Mouse (Mus musculus): ENCODE data around the gene Lss. TPM values are rescaled to one million over a fixed set of nuclear protein-coding genes. Genes with fewer than 3 reads are reported as not detected.

The Lss gene
- polyA plus RNA-seq, 1 experiment from 2014 or later: 56.7 TPM

GRCm38 (mm10) chr10:76535526-76535925 is 4.1 kb downstream of the Lss start:
- WGBS: 96% methylated on average over 7 of the region's 7 CpGs
- H3K36me3 ChIP-seq: peaks cover 78% of the 10 kb centered on the region

GRCm38 (mm10) chr10:76537619-76538018 is 6.2 kb downstream of the Lss start:
- no peak for DNase-seq (ENCODE audit: low spot score)
- Histone ChIP-seq H3K9me3 (replicated peaks) (no peaks in the 10 kb centered on the region), H3K27me3 (ENCODE audit: low read depth, poor library complexity, severe bottlenecking) (no peaks in the 10 kb centered on the region), H3K27ac (replicated peaks) (no peak overlapping the region), H3K36me3 (peaks cover 99% of the 10 kb centered on the region), H3K4me3 (no peak overlapping the region), H3K4me1 (peaks cover 12% of the 10 kb centered on the region)
- 92% methylated on average over 9 of the region's 9 CpGs for WGBS

More at GRCm38 (mm10) chr10:76535526-76535925, 4.1 kb downstream of the Lss start:
- DNase-seq (ENCODE audit: low spot score): no peak
- H3K9me3 ChIP-seq (replicated peaks): no peaks in the 10 kb centered on the region
- H3K27ac ChIP-seq (replicated peaks): no peak overlapping the region
- no peaks in the 10 kb centered on the region for H3K27me3 ChIP-seq (ENCODE audit: low read depth, poor library complexity, severe bottlenecking)
- peaks cover 33% of the 10 kb centered on the region for H3K4me1 ChIP-seq
- no peak overlapping the region for H3K4me3 ChIP-seq

GRCm38 (mm10) chr10:76541336-76542085 is 10.1 kb downstream of the Lss start:
- Histone ChIP-seq H3K27me3 (ENCODE audit: low read depth, poor library complexity, severe bottlenecking) (no peaks in the 10 kb centered on the region), H3K36me3 (peaks cover 100% of the 10 kb centered on the region), H3K27ac (replicated peaks) (no peak overlapping the region), H3K4me3 (no peak overlapping the region), H3K9me3 (replicated peaks) (no peaks in the 10 kb centered on the region), H3K4me1 (no peaks in the 10 kb centered on the region)
- 92% methylated on average over 11 of the region's 11 CpGs for WGBS
- DNase-seq (ENCODE audit: low spot score): no peak

GRCm38 (mm10) chr10:76542636-76543375 is 11.4 kb downstream of the Lss start:
- Histone ChIP-seq H3K4me1 (no peaks in the 10 kb centered on the region), H3K4me3 (no peak overlapping the region), H3K27me3 (ENCODE audit: low read depth, poor library complexity, severe bottlenecking) (no peaks in the 10 kb centered on the region), H3K36me3 (peaks cover 100% of the 10 kb centered on the region), H3K27ac (replicated peaks) (no peak overlapping the region), H3K9me3 (replicated peaks) (no peaks in the 10 kb centered on the region)
- WGBS: 94% methylated on average over 10 of the region's 10 CpGs
- no peak for DNase-seq (ENCODE audit: low spot score)

- WGBS: 94% methylated on average over 8 of the region's 8 CpGs
- H3K27ac ChIP-seq (replicated peaks): no peak overlapping the region
- no peak for DNase-seq (ENCODE audit: low spot score)
- no peaks in the 10 kb centered on the region for H3K4me1 ChIP-seq
- H3K27me3 ChIP-seq (ENCODE audit: low read depth, poor library complexity, severe bottlenecking): no peaks in the 10 kb centered on the region
- no peaks in the 10 kb centered on the region for H3K9me3 ChIP-seq (replicated peaks)
- peaks cover 100% of the 10 kb centered on the region for H3K36me3 ChIP-seq
- no peak overlapping the region for H3K4me3 ChIP-seq
Observed at GRCm38 (mm10) chr10:76546566-76546965, 15.2 kb downstream of the Lss start.

- Histone ChIP-seq H3K4me3 (no peak overlapping the region), H3K27me3 (ENCODE audit: low read depth, poor library complexity, severe bottlenecking) (no peaks in the 10 kb centered on the region), H3K4me1 (no peaks in the 10 kb centered on the region), H3K27ac (replicated peaks) (no peak overlapping the region), H3K9me3 (replicated peaks) (no peaks in the 10 kb centered on the region), H3K36me3 (peaks cover 100% of the 10 kb centered on the region)
- no peak for DNase-seq (ENCODE audit: low spot score)
- 95% methylated on average over 8 of the region's 8 CpGs for WGBS
Observed at GRCm38 (mm10) chr10:76548218-76548617, 16.8 kb downstream of the Lss start.

- 88% methylated on average over 5 of the region's 5 CpGs for WGBS
- Histone ChIP-seq H3K27me3 (ENCODE audit: low read depth, poor library complexity, severe bottlenecking) (no peaks in the 10 kb centered on the region), H3K27ac (replicated peaks) (no peak overlapping the region), H3K9me3 (replicated peaks) (no peaks in the 10 kb centered on the region), H3K36me3 (peaks cover 98% of the 10 kb centered on the region), H3K4me1 (no peaks in the 10 kb centered on the region), H3K4me3 (no peak overlapping the region)
- DNase-seq (ENCODE audit: low spot score): no peak
Observed at GRCm38 (mm10) chr10:76550458-76550857, 19.1 kb downstream of the Lss start.

- Histone ChIP-seq H3K27me3 (ENCODE audit: low read depth, poor library complexity, severe bottlenecking) (no peaks in the 10 kb centered on the region), H3K36me3 (peaks cover 98% of the 10 kb centered on the region), H3K4me3 (no peak overlapping the region), H3K9me3 (replicated peaks) (no peaks in the 10 kb centered on the region), H3K4me1 (no peaks in the 10 kb centered on the region), H3K27ac (replicated peaks) (no peak overlapping the region)
- DNase-seq (ENCODE audit: low spot score): no peak
- WGBS: 82% methylated on average over 3 of the region's 3 CpGs
Observed at GRCm38 (mm10) chr10:76551556-76551955, 20.2 kb downstream of the Lss start.

- Histone ChIP-seq H3K4me1 (no peaks in the 10 kb centered on the region), H3K9me3 (replicated peaks) (no peaks in the 10 kb centered on the region), H3K4me3 (no peak overlapping the region), H3K27ac (replicated peaks) (no peak overlapping the region), H3K27me3 (ENCODE audit: low read depth, poor library complexity, severe bottlenecking) (no peaks in the 10 kb centered on the region), H3K36me3 (peaks cover 75% of the 10 kb centered on the region)
- no peak for DNase-seq (ENCODE audit: low spot score)
- WGBS: 92% methylated on average over 5 of the region's 5 CpGs
Observed at GRCm38 (mm10) chr10:76554061-76554460, 22.7 kb downstream of the Lss start.

GRCm38 (mm10) chr10:76561972-76562371 is 30.6 kb downstream of the Lss start, which contains the start of gene Spatc1l:
Gene Spatc1l (plus strand): TSS chr10:76562272.
- no peak for DNase-seq (ENCODE audit: low spot score)
- no peak within 1 kb of the TSS for H3K27ac ChIP-seq (replicated peaks)
- H3K36me3 ChIP-seq: no peaks in the 10 kb centered on the region
- no peaks in the 10 kb centered on the region for H3K9me3 ChIP-seq (replicated peaks)
- no peaks in the 10 kb centered on the region for H3K4me1 ChIP-seq
- no peaks in the 10 kb centered on the region for H3K27me3 ChIP-seq (ENCODE audit: low read depth, poor library complexity, severe bottlenecking)
- no peak within 1 kb of the TSS for H3K4me3 ChIP-seq
- WGBS: 90% methylated on average over 10 of the region's 10 CpGs

GRCm38 (mm10) chr10:76569996-76570685 is 38.8 kb downstream of the Lss start:
- DNase-seq (ENCODE audit: low spot score): no peak
- Histone ChIP-seq H3K4me3 (no peak overlapping the region), H3K27ac (replicated peaks) (no peak overlapping the region; the same call in 1 of the 2 replicates), H3K4me1 (peaks cover 8% of the 10 kb centered on the region), H3K27me3 (ENCODE audit: low read depth, poor library complexity, severe bottlenecking) (no peaks in the 10 kb centered on the region), H3K36me3 (no peaks in the 10 kb centered on the region), H3K9me3 (replicated peaks) (no peaks in the 10 kb centered on the region)
- 93% methylated on average over 22 of the region's 22 CpGs for WGBS

GRCm38 (mm10) chr10:76571070-76571469 is 39.7 kb downstream of the Lss start:
- no peak overlapping the region for H3K27ac ChIP-seq (replicated peaks)
- no peaks in the 10 kb centered on the region for H3K27me3 ChIP-seq (ENCODE audit: low read depth, poor library complexity, severe bottlenecking)
- no peaks in the 10 kb centered on the region for H3K9me3 ChIP-seq (replicated peaks)
- 85% methylated on average over 2 of the region's 2 CpGs for WGBS
- no peaks in the 10 kb centered on the region for H3K36me3 ChIP-seq
- H3K4me1 ChIP-seq: peaks cover 8% of the 10 kb centered on the region
- DNase-seq (ENCODE audit: low spot score): no peak
- H3K4me3 ChIP-seq: no peak overlapping the region
